Mouse (Mus musculus) hindbrain, embryonic 12.5 days (tissue): ENCODE measurements around the gene Sec62. TPM values are rescaled to one million over a fixed set of nuclear protein-coding genes. Genes with fewer than 3 reads are reported as not detected.

Experiments
- ATAC-seq: fragments of 200-750 bp; cut with Nextera tagmentation; 2 replicates; pipeline ENCODE4 v1.8.0; 2017; ENCODE audit warnings: moderate TSS enrichment; ENCODE audit not compliant: low FRiP score
- H3K27ac ChIP-seq: fragments of 300-500 bp; sonication (generic); 2 replicates; pipeline ENCODE4 v1.5.1; 2016; ENCODE audit warnings: mild to moderate bottlenecking
- H3K27me3 ChIP-seq: fragments of 300-500 bp; sonication (generic); 2 replicates; pipeline ENCODE4 v1.6.1; 2016; ENCODE audit warnings: mild to moderate bottlenecking
- H3K36me3 ChIP-seq: fragments of 300-500 bp; sonication (generic); 2 replicates; pipeline ENCODE4 v1.6.1; 2016; ENCODE audit warnings: mild to moderate bottlenecking
- H3K4me1 ChIP-seq: fragments of 300-500 bp; sonication (generic); 2 replicates; pipeline ENCODE4 v1.6.1; 2016
- H3K4me2 ChIP-seq: fragments of 300-500 bp; sonication (generic); replicated peaks from 2 replicates; pipeline ENCODE4 v1.6.1; 2016; ENCODE audit warnings: mild to moderate bottlenecking
- H3K4me3 ChIP-seq: fragments of 300-500 bp; sonication (generic); 2 replicates; pipeline ENCODE4 v1.5.1; 2016; ENCODE audit warnings: mild to moderate bottlenecking
- H3K9ac ChIP-seq: fragments of 300-500 bp; sonication (generic); 2 replicates; pipeline ENCODE4 v1.6.1; 2016; ENCODE audit warnings: mild to moderate bottlenecking, moderate library complexity
- H3K9me3 ChIP-seq: fragments of 300-500 bp; sonication (generic); replicated peaks from 2 replicates; pipeline ENCODE4 v1.6.1; 2016; ENCODE audit warnings: mild to moderate bottlenecking
- WGBS: fragments of 180-500 bp; shearing (Covaris S2); methylation state at CpG from one replicate; pipeline ENCODE4 v1.1.7; 2016; 5-methylcytosine and 5-hydroxymethylcytosine counted together
- polyA plus RNA-seq: library from polyadenylated mRNA; unstranded; fragments of >200 nt; fragmentation: Nextera tagmentation; extraction: Ambion mirVana; gene quantifications from 2 replicates; pipeline ENCODE4 v1.2.1, GENCODE M21; 2016

Gene Sec62
- polyA plus RNA-seq, 1 experiment from 2014 or later, result 93.2 TPM

DNA sequence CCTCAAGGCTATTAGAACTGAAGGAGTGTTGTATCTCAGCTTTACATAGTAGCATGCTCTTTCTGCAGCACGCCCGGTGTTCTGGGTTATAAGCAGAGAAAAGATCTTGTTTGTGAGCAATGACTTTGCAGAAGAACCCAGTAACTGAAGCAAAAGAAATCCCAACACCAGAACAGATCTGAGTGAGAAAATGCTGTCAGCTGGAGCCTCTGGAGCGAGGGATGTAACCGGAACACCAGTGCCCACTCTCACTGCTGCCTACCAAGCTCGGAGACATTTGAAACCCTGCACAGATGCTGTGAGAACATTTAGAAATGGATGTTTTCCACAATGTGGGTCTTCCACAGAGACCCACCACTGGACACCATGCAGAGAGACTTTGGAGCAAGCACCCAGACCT is 18.0 kb upstream of the Sec62 start:
- Histone ChIP-seq H3K36me3 (no peaks in the 10 kb centered on the region), H3K4me2 (no peak overlapping the region), H3K27ac (no peak overlapping the region), H3K4me1 (no peaks in the 10 kb centered on the region), H3K9me3 (no peaks in the 10 kb centered on the region), H3K9ac (no peak overlapping the region), H3K4me3 (no peak overlapping the region), H3K27me3 (no peaks in the 10 kb centered on the region)
- ATAC-seq, result no peak
- 87% methylated on average over 5 of the region's 5 CpGs for WGBS

DNA sequence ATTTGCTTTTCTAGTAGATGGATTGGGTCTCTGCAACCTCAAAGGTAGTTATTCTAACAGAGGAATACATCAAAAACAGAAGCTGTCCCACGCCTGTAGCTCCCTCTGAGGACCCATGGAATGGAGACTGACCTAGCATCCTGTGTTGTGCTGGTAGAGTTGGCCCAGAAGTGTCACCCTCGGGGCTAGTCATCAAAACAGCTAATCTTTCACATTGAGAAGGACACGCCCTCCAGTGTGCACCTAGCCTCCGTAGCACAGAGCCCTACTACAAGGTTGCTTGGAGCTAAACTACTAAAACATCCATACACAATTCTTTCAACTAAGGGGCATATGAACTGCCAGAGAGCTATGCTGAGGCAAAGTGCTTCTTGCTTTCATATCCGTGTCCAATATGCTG is 14.7 kb upstream of the Sec62 start:
- H3K36me3 ChIP-seq, result no peaks in the 10 kb centered on the region
- ATAC-seq, result no peak
- 80% methylated on average over 5 of the region's 5 CpGs for WGBS
- H3K9ac ChIP-seq, result no peak overlapping the region
- no peaks in the 10 kb centered on the region for H3K9me3 ChIP-seq
- no peak overlapping the region for H3K4me3 ChIP-seq
- no peak overlapping the region for H3K27ac ChIP-seq
- H3K4me2 ChIP-seq, result no peak overlapping the region
- no peaks in the 10 kb centered on the region for H3K27me3 ChIP-seq
- H3K4me1 ChIP-seq, result no peaks in the 10 kb centered on the region

DNA sequence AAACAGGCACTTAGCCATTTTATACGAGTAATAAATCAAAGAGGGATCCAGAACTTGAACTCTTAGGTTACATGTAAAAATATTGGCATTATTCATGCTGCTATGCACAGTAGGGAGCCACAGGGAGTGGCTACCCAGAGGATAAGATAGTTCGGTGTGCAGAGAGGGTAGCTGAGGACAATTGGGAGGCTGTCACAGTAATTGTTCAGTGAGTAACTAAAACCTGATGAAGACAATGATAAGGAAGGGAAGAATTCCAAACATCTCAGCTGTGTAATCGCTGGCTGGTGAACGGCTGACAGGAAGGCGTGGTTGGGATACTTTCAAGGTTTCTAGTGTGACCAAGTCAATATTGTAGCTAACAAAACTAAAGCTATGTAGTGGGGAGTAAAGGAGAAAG is 4.1 kb upstream of the Sec62 start:
- no peak overlapping the region for H3K4me3 ChIP-seq
- H3K27me3 ChIP-seq, result no peaks in the 10 kb centered on the region
- no peak for ATAC-seq
- no peaks in the 10 kb centered on the region for H3K9me3 ChIP-seq
- no peak overlapping the region for H3K4me2 ChIP-seq
- H3K9ac ChIP-seq, result no peak overlapping the region
- no peaks in the 10 kb centered on the region for H3K4me1 ChIP-seq
- H3K36me3 ChIP-seq, result no peaks in the 10 kb centered on the region
- H3K27ac ChIP-seq, result no peak overlapping the region
- 21% methylated on average over 5 of the region's 5 CpGs for WGBS

DNA sequence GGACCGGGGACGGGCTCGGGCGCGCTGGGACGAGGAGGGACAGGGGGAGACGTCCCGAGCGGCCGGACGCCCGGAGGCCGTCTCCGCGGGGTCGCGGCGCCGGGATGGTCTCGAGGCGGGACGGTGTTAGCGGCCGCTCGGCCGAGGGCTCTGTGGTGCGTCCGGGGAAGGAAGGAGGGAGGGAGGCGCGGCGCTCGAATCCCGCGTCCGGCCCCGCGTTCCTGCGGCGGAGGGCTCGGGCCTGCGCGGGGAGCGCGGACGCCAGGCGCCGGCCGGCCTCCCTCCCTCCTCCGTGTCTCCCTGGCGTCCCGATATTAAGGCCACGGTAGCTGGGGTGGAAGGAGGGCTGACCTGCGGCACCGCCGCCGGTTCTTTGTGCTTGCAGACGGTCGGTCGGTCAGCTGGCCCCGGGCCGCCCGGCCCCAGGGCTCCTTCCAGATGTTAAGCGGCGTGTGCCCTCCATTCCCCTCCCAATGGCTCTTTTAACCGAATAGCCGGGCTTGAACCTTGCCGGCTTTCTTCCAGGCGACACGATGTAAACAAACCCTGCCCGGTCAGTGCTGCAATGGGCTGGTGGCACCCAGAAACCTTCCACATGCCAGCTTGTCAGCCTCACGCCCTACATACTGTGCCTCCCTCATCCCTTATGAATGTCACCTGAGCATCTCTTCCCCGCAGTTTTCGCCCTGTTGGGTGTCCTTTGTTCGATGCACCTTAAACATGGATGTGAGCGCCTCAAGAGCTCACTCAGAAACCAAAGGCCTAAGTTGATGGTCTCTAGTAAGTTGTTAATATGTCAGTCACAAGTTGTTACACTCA is 937 bp downstream of the Sec62 start:
- Histone ChIP-seq H3K9me3 (no peaks in the 10 kb centered on the region), H3K4me1 (peaks cover 2% of the 10 kb centered on the region; the same call in 1 of the 2 replicates), H3K27me3 (no peaks in the 10 kb centered on the region), H3K4me3 (peak overlapping the region; percentile 96), H3K36me3 (no peaks in the 10 kb centered on the region), H3K9ac (peak overlapping the region; percentile 98), H3K27ac (peak overlapping the region; percentile 94), H3K4me2 (peak overlapping the region; percentile 73)
- WGBS, result under 1% methylated on average over 41 of the region's 75 CpGs
- ATAC-seq, result peak; percentile 94

DNA sequence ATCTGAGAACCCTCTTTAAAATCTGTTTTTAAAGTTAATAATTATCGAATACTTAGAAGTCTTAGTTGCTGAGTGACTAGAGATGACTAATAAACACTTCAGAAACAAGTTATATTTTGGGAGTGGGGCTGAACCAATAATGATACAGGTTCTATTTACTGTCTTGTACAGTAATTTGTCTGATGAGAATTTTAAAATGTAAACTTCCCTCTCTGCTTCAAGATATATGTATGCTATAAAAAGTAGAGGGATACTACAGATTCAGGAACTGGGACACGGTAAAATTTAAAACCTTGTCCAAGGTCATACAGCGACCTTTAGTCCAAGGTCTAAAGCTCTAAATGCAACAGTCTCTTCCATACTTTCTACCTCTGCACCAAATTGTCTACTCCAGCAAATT is 9.5 kb downstream of the Sec62 start:
- Histone ChIP-seq H3K27me3 (no peaks in the 10 kb centered on the region), H3K9ac (no peak overlapping the region), H3K9me3 (no peaks in the 10 kb centered on the region), H3K36me3 (peaks cover 33% of the 10 kb centered on the region), H3K4me2 (no peak overlapping the region), H3K4me1 (no peaks in the 10 kb centered on the region), H3K27ac (no peak overlapping the region), H3K4me3 (no peak overlapping the region)
- WGBS, result 96% methylated on average over 3 of the region's 3 CpGs
- no peak for ATAC-seq

DNA sequence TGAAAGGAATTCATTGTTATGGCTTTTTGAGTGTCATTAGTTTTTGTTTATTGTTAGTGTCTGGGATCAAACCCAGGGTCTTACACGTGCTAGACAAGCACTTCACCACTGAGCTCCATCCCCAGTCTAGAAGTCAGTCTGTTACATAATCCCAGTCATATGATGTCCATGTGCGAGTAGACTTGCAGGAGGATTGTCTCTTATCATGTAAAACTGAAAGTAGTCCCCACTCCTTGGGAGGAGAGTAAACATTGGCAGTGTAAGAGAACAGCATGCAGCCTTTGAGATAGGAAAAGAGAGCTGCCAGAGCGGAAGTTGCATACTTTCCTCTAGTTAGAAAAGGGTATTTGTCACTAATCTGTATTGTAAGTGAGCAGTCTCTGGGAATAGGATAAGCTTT is 20.2 kb downstream of the Sec62 start:
- no peak overlapping the region for H3K9ac ChIP-seq
- no peak for ATAC-seq
- peaks cover 49% of the 10 kb centered on the region for H3K36me3 ChIP-seq
- no peak overlapping the region for H3K4me2 ChIP-seq
- no peak overlapping the region for H3K4me3 ChIP-seq
- no peaks in the 10 kb centered on the region for H3K27me3 ChIP-seq
- no peaks in the 10 kb centered on the region for H3K9me3 ChIP-seq
- H3K27ac ChIP-seq, result no peak overlapping the region
- no peaks in the 10 kb centered on the region for H3K4me1 ChIP-seq
- 81% methylated on average over 3 of the region's 3 CpGs for WGBS

DNA sequence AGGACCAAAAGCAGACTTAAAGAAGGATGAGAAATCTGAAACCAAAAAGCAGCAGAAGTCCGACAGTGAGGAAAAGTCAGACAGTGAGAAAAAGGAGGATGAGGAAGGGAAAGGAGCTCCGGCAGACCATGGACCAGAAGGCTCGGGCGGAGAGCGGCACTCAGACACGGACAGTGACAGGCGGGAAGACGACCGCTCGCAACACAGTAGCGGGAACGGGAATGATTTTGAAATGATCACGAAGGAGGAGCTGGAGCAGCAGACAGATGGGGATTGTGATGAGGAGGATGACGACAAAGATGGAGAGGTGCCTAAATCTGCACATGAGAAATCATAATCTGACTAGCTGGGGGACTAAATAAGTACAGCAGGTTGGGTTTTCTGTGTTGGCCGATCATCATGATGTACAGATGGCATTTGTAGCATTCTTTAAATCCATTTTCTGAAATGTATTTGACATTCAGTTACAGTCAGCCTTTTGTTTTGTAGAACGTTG is 26.0 kb downstream of the Sec62 start:
- Histone ChIP-seq H3K4me2 (no peak overlapping the region), H3K27ac (no peak overlapping the region), H3K9ac (no peak overlapping the region), H3K4me1 (no peaks in the 10 kb centered on the region), H3K36me3 (peaks cover 60% of the 10 kb centered on the region), H3K4me3 (no peak overlapping the region), H3K9me3 (no peaks in the 10 kb centered on the region), H3K27me3 (no peaks in the 10 kb centered on the region)
- WGBS, result 96% methylated on average over 16 of the region's 16 CpGs
- no peak for ATAC-seq

DNA sequence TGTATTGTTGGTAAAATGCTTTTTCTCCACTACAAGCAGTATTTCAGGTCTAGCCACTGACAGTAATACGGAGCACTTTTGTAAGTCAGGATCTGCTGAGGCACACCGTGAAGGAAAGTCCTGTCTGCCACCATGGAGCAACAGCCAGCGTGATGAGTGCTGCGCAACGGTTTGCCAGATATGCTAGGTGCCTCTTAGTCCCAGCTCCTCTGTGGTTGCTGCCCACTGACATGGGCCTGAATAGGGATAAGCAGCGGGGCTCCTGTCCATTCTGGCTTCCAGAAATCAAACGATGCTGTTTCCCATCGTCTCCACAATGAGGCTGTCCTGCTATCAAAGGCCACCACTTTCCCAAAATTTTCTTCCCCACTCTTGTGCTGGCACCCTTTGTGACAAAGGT is 29.5 kb downstream of the Sec62 start:
- Histone ChIP-seq H3K27me3 (no peaks in the 10 kb centered on the region), H3K36me3 (peaks cover 41% of the 10 kb centered on the region), H3K4me2 (no peak overlapping the region), H3K27ac (no peak overlapping the region), H3K4me1 (no peaks in the 10 kb centered on the region), H3K9ac (no peak overlapping the region), H3K4me3 (no peak overlapping the region), H3K9me3 (no peaks in the 10 kb centered on the region)
- WGBS, result 93% methylated on average over 8 of the region's 8 CpGs
- ATAC-seq, result no peak

DNA sequence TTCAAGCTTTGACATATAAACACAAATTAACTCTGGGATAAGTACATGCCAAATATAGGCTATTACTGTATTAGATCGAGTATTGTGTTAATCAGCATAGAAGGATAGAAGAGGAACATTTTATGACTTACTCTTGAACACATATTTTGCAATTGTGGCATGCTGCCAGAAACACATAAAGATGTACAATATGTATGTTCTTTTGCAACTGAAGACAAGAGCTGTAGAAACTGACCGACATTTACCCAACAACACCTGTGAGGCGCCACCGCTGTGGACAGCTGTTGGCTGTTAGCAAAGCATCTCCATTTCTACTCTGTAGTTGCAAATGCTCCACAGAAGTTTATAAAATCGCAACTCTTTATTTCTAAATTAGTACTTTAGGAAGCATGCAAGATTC is 33.4 kb downstream of the Sec62 start:
- 95% methylated on average over 5 of the region's 5 CpGs for WGBS
- no peaks in the 10 kb centered on the region for H3K4me1 ChIP-seq
- peaks cover 12% of the 10 kb centered on the region for H3K36me3 ChIP-seq
- no peak overlapping the region for H3K4me2 ChIP-seq
- ATAC-seq, result no peak
- no peak overlapping the region for H3K27ac ChIP-seq
- H3K27me3 ChIP-seq, result no peaks in the 10 kb centered on the region
- H3K9ac ChIP-seq, result no peak overlapping the region
- H3K9me3 ChIP-seq, result no peaks in the 10 kb centered on the region
- H3K4me3 ChIP-seq, result no peak overlapping the region

DNA sequence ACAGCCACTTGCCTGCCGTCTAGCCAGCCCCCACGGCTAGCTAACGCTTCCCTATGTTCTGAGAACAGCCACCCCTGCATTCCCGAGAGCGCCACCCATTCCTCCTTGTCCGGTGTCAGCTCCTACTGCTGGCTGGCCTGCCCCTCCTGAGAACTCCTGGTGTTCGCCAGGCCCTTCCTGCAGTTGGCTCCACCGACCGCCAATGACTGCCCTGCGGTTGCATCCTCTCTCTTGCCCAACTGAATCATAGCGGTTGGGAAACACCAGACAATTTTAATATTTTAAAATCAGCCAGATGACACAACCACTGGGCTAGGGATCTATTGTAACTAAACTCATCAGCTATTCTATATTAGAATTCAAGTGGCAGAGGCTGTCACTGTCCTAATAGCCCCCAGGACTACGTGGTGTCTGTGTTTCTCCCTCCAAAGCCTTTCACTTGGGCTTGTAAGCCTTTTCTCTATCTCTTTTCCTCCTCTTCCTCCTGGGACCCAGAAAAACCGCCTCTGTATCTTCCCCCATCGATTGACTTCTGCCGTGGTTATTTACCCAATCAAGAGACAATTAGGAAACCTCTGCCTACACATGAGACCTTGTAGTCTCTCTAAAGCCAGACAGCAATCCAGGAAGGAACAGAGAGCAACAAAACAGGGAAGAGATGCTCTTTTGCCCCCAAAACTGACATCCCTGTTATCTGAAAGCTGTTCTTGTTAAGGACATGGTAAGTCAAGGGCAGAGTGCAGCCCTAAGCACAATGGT is 39.4 kb downstream of the Sec62 start:
- no peak overlapping the region for H3K9ac ChIP-seq
- no peak overlapping the region for H3K27ac ChIP-seq
- 73% methylated on average over 15 of the region's 15 CpGs for WGBS
- no peaks in the 10 kb centered on the region for H3K27me3 ChIP-seq
- no peak for ATAC-seq
- no peak overlapping the region for H3K4me3 ChIP-seq
- H3K4me1 ChIP-seq, result no peaks in the 10 kb centered on the region
- no peak overlapping the region for H3K4me2 ChIP-seq
- H3K9me3 ChIP-seq, result no peaks in the 10 kb centered on the region
- H3K36me3 ChIP-seq, result no peaks in the 10 kb centered on the region

DNA sequence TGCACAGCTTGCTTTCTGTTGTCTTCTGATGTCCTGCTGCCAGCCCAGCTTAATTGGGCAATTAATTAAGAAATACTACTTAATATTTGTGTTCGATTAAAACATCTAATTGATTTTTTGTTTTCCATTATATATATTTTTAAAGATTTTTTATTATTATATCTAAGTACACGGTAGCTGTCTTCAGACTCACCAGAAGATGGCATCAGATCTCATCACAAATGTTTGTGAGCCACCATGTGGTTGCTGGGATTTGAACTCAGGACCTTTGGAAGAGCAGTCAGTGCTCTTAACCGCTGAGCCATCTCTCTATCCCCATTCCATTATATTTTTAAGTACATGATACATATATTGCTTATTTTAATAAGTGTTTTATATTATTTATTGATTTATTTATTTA is 40.6 kb downstream of the Sec62 start:
- no peaks in the 10 kb centered on the region for H3K36me3 ChIP-seq
- H3K4me1 ChIP-seq, result no peaks in the 10 kb centered on the region
- H3K4me3 ChIP-seq, result no peak overlapping the region
- H3K27ac ChIP-seq, result no peak overlapping the region
- H3K9me3 ChIP-seq, result no peaks in the 10 kb centered on the region
- no peaks in the 10 kb centered on the region for H3K27me3 ChIP-seq
- 85% methylated on average over 3 of the region's 3 CpGs for WGBS
- no peak overlapping the region for H3K4me2 ChIP-seq
- H3K9ac ChIP-seq, result no peak overlapping the region
- ATAC-seq, result no peak

DNA sequence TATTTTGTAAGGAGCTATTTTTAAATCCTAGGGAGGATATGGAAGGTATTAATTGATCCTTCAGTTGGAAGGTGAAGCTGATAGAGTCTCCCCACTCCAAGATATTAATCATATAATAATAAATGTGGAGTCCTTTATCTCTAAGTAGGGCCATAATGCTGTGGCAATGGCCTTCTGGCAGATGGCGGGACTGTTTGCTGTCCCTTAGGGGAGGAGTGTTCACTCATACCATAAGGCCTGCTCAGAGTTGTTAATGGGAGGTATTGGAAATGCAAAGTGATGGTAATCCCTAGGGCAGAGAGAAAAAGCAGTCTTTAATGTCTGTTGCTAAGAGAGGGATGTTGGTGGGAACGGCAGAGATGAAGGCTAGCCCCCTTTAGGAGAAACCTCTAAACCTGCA is 53.1 kb downstream of the Sec62 start:
- 57% methylated on average over 2 of the region's 2 CpGs for WGBS
- no peaks in the 10 kb centered on the region for H3K36me3 ChIP-seq
- ATAC-seq, result no peak

More for the DNA sequence above, 53.1 kb downstream of the Sec62 start:
- Histone ChIP-seq H3K4me1 (no peaks in the 10 kb centered on the region), H3K9me3 (no peaks in the 10 kb centered on the region), H3K27me3 (no peaks in the 10 kb centered on the region), H3K27ac (no peak overlapping the region), H3K4me3 (no peak overlapping the region), H3K4me2 (no peak overlapping the region), H3K9ac (no peak overlapping the region)
